Mouse (Mus musculus): ENCODE results near the gene Noc2l. TPM values are rescaled to one million over a fixed set of nuclear protein-coding genes. Genes with fewer than 3 reads are reported as not detected.

The Noc2l gene
- total RNA-seq, 2 experiments from 2014 or later: 22.2 to 28.7 TPM

GRCm38 (mm10) chr4:156209963-156210635 lies 25.7 kb upstream of the Noc2l start:
- intact Hi-C loops (cut with DNase I; ENCODE audit: low total_unique reads): no loop called here

GRCm38 (mm10) chr4:156213134-156213533 lies 22.7 kb upstream of the Noc2l start:
- intact Hi-C loops (cut with DNase I; ENCODE audit: low total_unique reads): no loop called here
- DNase-seq: no peak

More at GRCm38 (mm10) chr4:156209963-156210635, 25.7 kb upstream of the Noc2l start:
- no peak for DNase-seq

- intact Hi-C loops (cut with DNase I; ENCODE audit: low total_unique reads): no loop called here
Observed at GRCm38 (mm10) chr4:156215649-156216048, 20.2 kb upstream of the Noc2l start, which contains the start of gene Perm1. Perm1 (plus strand) TSS chr4:156215868.

GRCm38 (mm10) chr4:156216196-156216595 lies 19.6 kb upstream of the Noc2l start:
- DNase-seq: no peak
- intact Hi-C loops (cut with DNase I; ENCODE audit: low total_unique reads): no loop called here

More at GRCm38 (mm10) chr4:156215649-156216048, 20.2 kb upstream of the Noc2l start, which contains the start of gene Perm1:
- DNase-seq: peak; percentile 82

- intact Hi-C loops (cut with DNase I; ENCODE audit: low total_unique reads): no loop called here
- no peak for DNase-seq
Observed at GRCm38 (mm10) chr4:156217022-156217669, 18.7 kb upstream of the Noc2l start.

- intact Hi-C loops (cut with DNase I; ENCODE audit: low total_unique reads): no loop called here
- DNase-seq: no peak
Observed at GRCm38 (mm10) chr4:156217838-156218237, 18.0 kb upstream of the Noc2l start.

GRCm38 (mm10) chr4:156219936-156220335 lies 15.9 kb upstream of the Noc2l start:
- no peak for DNase-seq
- intact Hi-C loops (cut with DNase I; ENCODE audit: low total_unique reads): no loop called here

GRCm38 (mm10) chr4:156224276-156224675 lies 11.5 kb upstream of the Noc2l start:
- intact Hi-C loops (cut with DNase I; ENCODE audit: low total_unique reads): no loop called here
- DNase-seq: no peak

- no peak for DNase-seq
- intact Hi-C loops (cut with DNase I; ENCODE audit: low total_unique reads): no loop called here
Observed at GRCm38 (mm10) chr4:156227752-156228392, 7.9 kb upstream of the Noc2l start.

GRCm38 (mm10) chr4:156228393-156229024 lies 7.3 kb upstream of the Noc2l start:
- no peak for DNase-seq
- intact Hi-C loops (cut with DNase I; ENCODE audit: low total_unique reads): no loop called here

GRCm38 (mm10) chr4:156234021-156234501 lies 1.7 kb upstream of the Noc2l start:
- no peak for DNase-seq
- intact Hi-C loops (cut with DNase I; ENCODE audit: low total_unique reads): no loop called here

GRCm38 (mm10) chr4:156234701-156235213 lies 1.1 kb upstream of the Noc2l start, which contains the start of gene Plekhn1:
Plekhn1 (minus strand) TSS chr4:156234857.
- intact Hi-C loops (cut with DNase I; ENCODE audit: low total_unique reads): no loop called here
- DNase-seq: peak; percentile 81

GRCm38 (mm10) chr4:156235360-156235770 lies 445 bp upstream of the Noc2l start:
- intact Hi-C loops (cut with DNase I; ENCODE audit: low total_unique reads): no loop called here
- DNase-seq: no peak

GRCm38 (mm10) chr4:156236651-156237447 lies 1.0 kb downstream of the Noc2l start:
- DNase-seq: no peak
- intact Hi-C loops (cut with DNase I; ENCODE audit: low total_unique reads): no loop called here

- intact Hi-C loops (cut with DNase I; ENCODE audit: low total_unique reads): no loop called here
- no peak for DNase-seq
Observed at GRCm38 (mm10) chr4:156249567-156249966, 13.8 kb downstream of the Noc2l start.

- DNase-seq: no peak
- intact Hi-C loops (cut with DNase I; ENCODE audit: low total_unique reads): no loop called here
Observed at GRCm38 (mm10) chr4:156251081-156251480, 15.3 kb downstream of the Noc2l start.

GRCm38 (mm10) chr4:156252140-156252539 lies 16.3 kb downstream of the Noc2l start:
- intact Hi-C loops (cut with DNase I; ENCODE audit: low total_unique reads): no loop called here
- DNase-seq: no peak

GRCm38 (mm10) chr4:156252619-156253018 lies 16.8 kb downstream of the Noc2l start:
- intact Hi-C loops (cut with DNase I; ENCODE audit: low total_unique reads): no loop called here
- no peak for DNase-seq

- no peak for DNase-seq
- intact Hi-C loops (cut with DNase I; ENCODE audit: low total_unique reads): no loop called here
Observed at GRCm38 (mm10) chr4:156253043-156253442, 17.2 kb downstream of the Noc2l start.

All from gastrocnemius, postnatal 14 days (tissue).